Mouse (Mus musculus) bone marrow, adult 2 months (tissue): ENCODE results near the gene Dnmbp. TPM values are rescaled to one million over a fixed set of nuclear protein-coding genes. Genes with fewer than 3 reads are reported as not detected.

ENCODE experiments used
- H3K27ac ChIP-seq: fragments of 200-500 bp; 2 replicates; pipeline ENCODE4 v1.5.1; 2012; ENCODE audit warnings: low read depth, mild to moderate bottlenecking, control low read depth, inconsistent platforms, low read length; ENCODE audit not compliant: control insufficient read depth, poor library complexity, insufficient read depth
- H3K4me1 ChIP-seq: fragments of 200-500 bp; 2 replicates; pipeline ENCODE4 v1.6.1; 2011; ENCODE audit warnings: low read length; ENCODE audit not compliant: control insufficient read depth, insufficient read depth
- H3K4me3 ChIP-seq: fragments of 200-500 bp; replicated peaks from 2 replicates; pipeline ENCODE3; 2011; ENCODE audit warnings: mild to moderate bottlenecking, low read depth, low read length, control low read depth; ENCODE audit not compliant: control insufficient read depth
- CTCF ChIP-seq: fragments of 200-500 bp; IDR thresholded peaks from 2 replicates; pipeline ENCODE4 v1.5.1; 2011; ENCODE audit warnings: low read length, control low read depth; ENCODE audit not compliant: control insufficient read depth, insufficient read depth
- POLR2A ChIP-seq: fragments of 200-500 bp; IDR thresholded peaks from 2 replicates; pipeline ENCODE4 v1.6.1; 2011; ENCODE audit warnings: low read depth, mild to moderate bottlenecking, control low read depth, low read length, borderline replicate concordance; ENCODE audit not compliant: control insufficient read depth
- WGBS: fragments of 180-500 bp; shearing (Covaris S2); methylation state at CpG from one replicate; pipeline ENCODE4 v1.1.7; 2018; 5-methylcytosine and 5-hydroxymethylcytosine counted together
- polyA plus RNA-seq: library from polyadenylated mRNA; stranded (reverse); fragments of >200 nt; gene quantifications from 2 replicates; pipeline ENCODE4 v1.2.4, GENCODE M21; 2011; ENCODE audit warnings: low replicate concordance; ENCODE audit not compliant: missing spikeins, insufficient read depth, insufficient read length

The Dnmbp gene
- polyA plus RNA-seq, 1 experiment = 6.1 TPM

DNA sequence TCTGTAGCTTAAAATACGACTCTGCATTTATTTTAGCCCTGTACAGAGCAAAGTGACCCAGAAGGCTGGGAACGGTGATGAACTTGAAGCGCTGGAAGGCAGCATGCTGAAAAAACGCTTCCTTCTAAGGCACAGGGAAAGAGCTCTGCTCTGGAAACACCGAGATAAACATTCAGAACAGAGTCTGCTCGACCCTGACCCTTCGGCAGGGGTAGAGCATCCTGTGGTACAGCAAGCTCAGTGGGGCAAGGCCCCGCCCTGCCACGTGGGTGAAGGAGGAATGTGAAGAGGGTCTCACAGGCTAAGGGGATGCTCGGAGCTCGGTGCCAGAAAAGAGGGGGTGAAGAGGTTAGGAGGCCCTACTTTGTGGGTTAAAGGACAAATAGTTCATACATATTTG lies 1.6 kb downstream of the Dnmbp start:
- TF ChIP-seq CTCF (no peak), POLR2A (no peak)
- Histone ChIP-seq H3K27ac (no peak overlapping the region), H3K4me3 (no peak overlapping the region), H3K4me1 (no peaks in the 10 kb centered on the region)
- WGBS = 51% methylated on average over 11 of the region's 11 CpGs

DNA sequence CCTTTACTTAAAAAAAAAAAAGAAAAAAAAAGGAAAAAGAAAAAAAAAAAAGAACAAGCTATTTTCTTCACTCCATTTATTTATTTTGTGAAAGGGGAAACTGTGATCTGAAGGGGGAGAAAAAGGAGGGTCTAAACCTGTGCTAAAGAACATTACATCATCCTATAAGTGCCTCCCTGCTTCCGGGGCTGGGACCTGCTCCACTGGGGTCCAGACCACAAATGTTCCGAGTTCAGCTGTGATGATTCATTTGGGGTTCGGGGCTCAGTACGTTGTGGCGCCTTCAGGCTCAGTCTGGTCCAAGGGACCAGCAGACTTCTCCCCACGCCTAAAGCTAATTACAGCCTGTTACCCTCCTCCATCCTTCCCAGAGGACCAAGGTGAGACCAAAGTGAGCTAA lies 9.1 kb downstream of the Dnmbp start:
- H3K4me1 ChIP-seq = no peaks in the 10 kb centered on the region; the same call in 1 of the 2 replicates
- no peak for TF ChIP-seq POLR2A
- no peak for TF ChIP-seq CTCF
- WGBS = 33% methylated on average over 6 of the region's 6 CpGs
- H3K27ac ChIP-seq = no peak overlapping the region
- H3K4me3 ChIP-seq = no peak overlapping the region

GRCm38 (mm10) chr19:43930366-43930765 lies 9.6 kb downstream of the Dnmbp start:
- Histone ChIP-seq H3K27ac (no peak overlapping the region), H3K4me3 (no peak overlapping the region), H3K4me1 (no peaks in the 10 kb centered on the region; the same call in 1 of the 2 replicates)
- no peak for TF ChIP-seq CTCF
- TF ChIP-seq POLR2A = no peak
- 23% methylated on average over 7 of the region's 7 CpGs for WGBS

DNA sequence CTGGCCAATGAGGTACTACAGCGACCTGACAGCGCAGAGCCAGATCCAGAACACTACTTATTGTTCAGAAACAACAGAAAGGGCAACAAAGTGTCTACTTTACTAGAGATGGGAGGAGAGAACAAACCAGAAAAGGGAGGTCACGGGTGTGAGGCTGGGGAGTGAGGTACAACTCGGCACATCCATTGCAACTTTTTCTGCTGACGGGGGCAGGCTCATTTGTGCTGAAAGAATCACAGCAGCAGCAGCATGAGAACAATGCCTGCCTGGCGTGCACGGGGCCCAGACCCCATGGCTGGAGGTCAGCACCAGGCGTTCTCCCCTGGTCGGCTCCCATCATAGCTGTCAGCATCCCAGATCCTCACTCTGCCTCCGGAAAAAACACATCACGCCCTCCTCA lies 10.1 kb downstream of the Dnmbp start:
- H3K27ac ChIP-seq = no peak overlapping the region
- TF ChIP-seq POLR2A (no peak), CTCF (no peak)
- WGBS = 77% methylated on average over 11 of the region's 11 CpGs
- H3K4me3 ChIP-seq = no peak overlapping the region
- H3K4me1 ChIP-seq = no peaks in the 10 kb centered on the region; the same call in 1 of the 2 replicates

GRCm38 (mm10) chr19:43927967-43928366 lies 12.0 kb downstream of the Dnmbp start:
- Histone ChIP-seq H3K27ac (no peak overlapping the region), H3K4me3 (no peak overlapping the region), H3K4me1 (no peaks in the 10 kb centered on the region; the same call in 1 of the 2 replicates)
- WGBS = 53% methylated on average over 5 of the region's 5 CpGs
- no peak for TF ChIP-seq CTCF
- no peak for TF ChIP-seq POLR2A

- Histone ChIP-seq H3K4me3 (no peak overlapping the region), H3K4me1 (no peaks in the 10 kb centered on the region; the same call in 1 of the 2 replicates), H3K27ac (peak overlapping the region; percentile 3; the same call in 1 of the 2 replicates)
- TF ChIP-seq POLR2A = no peak
- TF ChIP-seq CTCF = no peak
- WGBS = 53% methylated on average over 10 of the region's 10 CpGs
Observed at GRCm38 (mm10) chr19:43927057-43927456, 12.9 kb downstream of the Dnmbp start.

DNA sequence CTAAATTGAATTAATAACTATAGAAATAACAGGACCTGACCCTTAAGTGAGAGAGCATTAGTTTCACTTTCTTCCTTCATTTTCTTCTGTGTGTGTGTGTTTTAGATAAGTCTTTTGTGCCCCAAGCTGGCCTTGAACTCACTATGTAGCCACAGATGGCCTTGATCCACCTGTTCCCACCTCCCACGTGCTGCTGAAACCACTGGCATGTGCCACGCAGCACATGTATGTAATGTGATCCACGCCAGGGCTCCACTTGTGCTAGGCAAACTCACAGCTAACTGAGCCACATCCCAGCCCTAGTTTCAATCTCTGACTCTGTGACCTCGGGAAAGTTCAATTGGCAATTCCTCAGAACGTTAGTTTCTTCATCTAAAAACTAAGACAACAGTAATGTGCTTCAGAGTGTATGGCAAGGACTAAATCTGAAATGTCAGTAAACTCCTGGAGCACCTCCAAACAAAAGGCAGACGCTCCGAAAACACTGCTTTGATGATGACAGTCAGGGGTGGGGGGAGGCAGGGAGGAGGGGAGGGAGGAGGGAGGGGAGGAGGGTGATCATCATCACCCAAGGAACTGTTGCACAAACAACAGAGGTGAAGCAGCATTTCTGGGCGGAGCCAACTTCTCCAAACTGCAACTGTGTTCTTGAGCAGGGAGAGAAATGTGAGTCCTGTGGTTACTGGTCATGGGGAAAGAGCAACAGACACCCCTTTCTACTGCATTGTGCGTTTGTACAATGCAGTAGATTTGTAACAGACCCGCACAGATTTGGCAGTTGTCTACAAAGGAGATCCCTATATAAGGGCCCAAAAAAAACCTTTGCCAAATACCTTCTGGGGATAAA lies 13.6 kb downstream of the Dnmbp start:
- no peak overlapping the region for H3K27ac ChIP-seq
- 35% methylated on average over 10 of the region's 10 CpGs for WGBS
- no peak overlapping the region for H3K4me3 ChIP-seq
- H3K4me1 ChIP-seq = no peaks in the 10 kb centered on the region; the same call in 1 of the 2 replicates
- TF ChIP-seq CTCF (no peak), POLR2A (no peak)

DNA sequence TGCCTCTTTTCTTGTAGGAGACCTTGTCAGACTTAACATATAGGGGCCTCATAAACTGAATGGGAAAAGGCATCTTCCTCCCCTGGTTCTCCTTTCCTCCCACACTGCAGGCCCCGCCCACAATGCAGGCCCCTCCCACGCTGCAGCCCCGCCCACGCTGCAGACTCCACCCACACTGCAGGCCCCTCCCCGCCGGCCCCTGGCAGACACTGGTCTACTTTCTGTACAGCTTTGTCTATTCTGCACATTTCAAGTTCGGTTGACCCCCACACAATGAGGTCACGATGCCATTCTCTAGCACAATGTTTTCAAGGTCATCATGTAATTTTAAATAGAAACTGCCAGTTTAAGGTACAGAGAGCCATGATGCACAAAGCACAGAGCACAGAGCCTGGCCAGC lies 15.6 kb downstream of the Dnmbp start:
- Histone ChIP-seq H3K27ac (no peak overlapping the region), H3K4me3 (no peak overlapping the region), H3K4me1 (no peaks in the 10 kb centered on the region; the same call in 1 of the 2 replicates)
- WGBS = 70% methylated on average over 8 of the region's 8 CpGs
- TF ChIP-seq POLR2A = no peak
- no peak for TF ChIP-seq CTCF
